18 mouse cellular contexts compared by ENCODE assay signal in genomic region chr3:134172357-134172756, GRCm38 (mm10).
"Had no signal": no experiment of that assay in that cellular context is flagged by ENCODE, and none has a peak within 500 bp of the region (broad histone marks: within the 10 kb centered on the region; RNA-seq: fewer than 3 reads in every experiment).

No protein-coding gene starts in this region.

- H3K4me1 ChIP-seq: limb, embryonic 15.5 days; midbrain, embryonic 12.5 days; neural tube, embryonic 12.5 days; neural tube, embryonic 15.5 days had no signal

- DNase-seq: kidney, adult 9 months; kidney, postnatal 14 days; kidney, postnatal 4 days; left cerebral cortex, postnatal 4 days; liver, postnatal 0 days; lung, embryonic 14.5 days; thymus, adult 18-20 months; thymus, postnatal 36 days had no signal

- ATAC-seq: liver, postnatal 0 days; lung, postnatal 0 days; midbrain, embryonic 16.5 days had no signal

- H3K9me3 ChIP-seq: limb, embryonic 12.5 days; limb, embryonic 15.5 days; midbrain, embryonic 12.5 days; neural tube, embryonic 12.5 days; neural tube, embryonic 15.5 days had no signal

- H3K9ac ChIP-seq: limb, embryonic 12.5 days; limb, embryonic 15.5 days; liver, embryonic 14.5 days; liver, postnatal 0 days; lung, embryonic 14.5 days; midbrain, embryonic 12.5 days; neural tube, embryonic 12.5 days; neural tube, embryonic 15.5 days had no signal

- H3K27me3 ChIP-seq: limb, embryonic 12.5 days; limb, embryonic 15.5 days; midbrain, embryonic 12.5 days; neural tube, embryonic 12.5 days; neural tube, embryonic 15.5 days had no signal

- H3K27ac ChIP-seq: limb, embryonic 12.5 days; limb, embryonic 15.5 days; liver, embryonic 14.5 days; macrophage; midbrain, embryonic 12.5 days; neural tube, embryonic 12.5 days; neural tube, embryonic 15.5 days had no signal

- H3K36me3 ChIP-seq: limb, embryonic 12.5 days; limb, embryonic 15.5 days; midbrain, embryonic 12.5 days; neural tube, embryonic 12.5 days; neural tube, embryonic 15.5 days had no signal

- H3K4me2 ChIP-seq: limb, embryonic 12.5 days; limb, embryonic 15.5 days; liver, embryonic 11.5 days; lung, embryonic 14.5 days; midbrain, embryonic 12.5 days; neural tube, embryonic 12.5 days; neural tube, embryonic 15.5 days had no signal

- H3K4me3 ChIP-seq: limb, embryonic 12.5 days; limb, embryonic 15.5 days; midbrain, embryonic 12.5 days; neural tube, embryonic 12.5 days; neural tube, embryonic 15.5 days had no signal
